Mouse (Mus musculus): Measurements from ENCODE around the gene Rnf144b. TPM values are rescaled to one million over a fixed set of nuclear protein-coding genes. Genes with fewer than 3 reads are reported as not detected.

Gene Rnf144b
- total RNA-seq, 2 experiments from 2014 or later = 10.1 to 13.7 TPM

GRCm38 (mm10) chr13:47124449-47124848 is 2.0 kb downstream of the Rnf144b start:
- no peak for DNase-seq

- DNase-seq = no peak
Measured at GRCm38 (mm10) chr13:47124986-47125385, 2.5 kb downstream of the Rnf144b start.

GRCm38 (mm10) chr13:47125595-47125994 is 3.1 kb downstream of the Rnf144b start:
- DNase-seq = no peak

GRCm38 (mm10) chr13:47129090-47129489 is 6.6 kb downstream of the Rnf144b start:
- DNase-seq = no peak

- DNase-seq = no peak
Measured at GRCm38 (mm10) chr13:47133058-47133457, 10.6 kb downstream of the Rnf144b start.

- no peak for DNase-seq
Measured at GRCm38 (mm10) chr13:47134836-47135235, 12.4 kb downstream of the Rnf144b start.

- DNase-seq = no peak
Measured at GRCm38 (mm10) chr13:47135741-47136140, 13.3 kb downstream of the Rnf144b start.

GRCm38 (mm10) chr13:47142764-47143163 is 20.3 kb downstream of the Rnf144b start:
- DNase-seq = no peak

- DNase-seq = no peak
Measured at GRCm38 (mm10) chr13:47145939-47146338, 23.5 kb downstream of the Rnf144b start.

GRCm38 (mm10) chr13:47146388-47146787 is 23.9 kb downstream of the Rnf144b start:
- no peak for DNase-seq

- no peak for DNase-seq
Measured at GRCm38 (mm10) chr13:47148573-47148972, 26.1 kb downstream of the Rnf144b start.

GRCm38 (mm10) chr13:47149993-47150392 is 27.5 kb downstream of the Rnf144b start:
- DNase-seq = no peak

- DNase-seq = no peak
Measured at GRCm38 (mm10) chr13:47151060-47151459, 28.6 kb downstream of the Rnf144b start.

- peak; percentile 36 for DNase-seq
Measured at GRCm38 (mm10) chr13:47152390-47152789, 29.9 kb downstream of the Rnf144b start.

- DNase-seq = no peak
Measured at GRCm38 (mm10) chr13:47153206-47153605, 30.8 kb downstream of the Rnf144b start.

- no peak for DNase-seq
Measured at GRCm38 (mm10) chr13:47154866-47155265, 32.4 kb downstream of the Rnf144b start.

- no peak for DNase-seq
Measured at GRCm38 (mm10) chr13:47156841-47157240, 34.4 kb downstream of the Rnf144b start.

GRCm38 (mm10) chr13:47162001-47162400 is 39.5 kb downstream of the Rnf144b start:
- no peak for DNase-seq

GRCm38 (mm10) chr13:47164732-47165131 is 42.3 kb downstream of the Rnf144b start:
- DNase-seq = no peak

GRCm38 (mm10) chr13:47165261-47165660 is 42.8 kb downstream of the Rnf144b start:
- DNase-seq = no peak

GRCm38 (mm10) chr13:47168484-47168883 is 46.0 kb downstream of the Rnf144b start:
- DNase-seq = no peak

- DNase-seq = no peak
Measured at GRCm38 (mm10) chr13:47170026-47170425, 47.6 kb downstream of the Rnf144b start.

GRCm38 (mm10) chr13:47170811-47171555 is 48.5 kb downstream of the Rnf144b start:
- peak; percentile 7 for DNase-seq

- no peak for DNase-seq
Measured at GRCm38 (mm10) chr13:47172891-47173290, 50.4 kb downstream of the Rnf144b start.

Data from adrenal gland, postnatal 10 days (tissue).